Mouse (Mus musculus) liver, postnatal 0 days (tissue): ENCODE data around the gene Serpinb9f. TPM values are rescaled to one million over a fixed set of nuclear protein-coding genes. Genes with fewer than 3 reads are reported as not detected.
"Not testable (repeated sequence)": the region's sequence is repeated elsewhere in the genome, so short reads cannot be mapped to it uniquely, and the experiment has no call there.

Experiments
- ATAC-seq: fragments of 200-750 bp; cut with Nextera tagmentation; 2 replicates; pipeline ENCODE4 v1.8.0; 2017; ENCODE audit warnings: mild to moderate bottlenecking, moderate library complexity
- DNase-seq: peaks from one replicate; pipeline ENCODE4 v3.0.0-alpha.2; 2016
- H3K27ac ChIP-seq: fragments of 300-500 bp; sonication (generic); 2 replicates; pipeline ENCODE4 v1.5.1; 2014; ENCODE audit warnings: antibody characterized with exemption, moderate library complexity, mild to moderate bottlenecking, low read depth
- H3K27me3 ChIP-seq: fragments of 300-500 bp; sonication (generic); 2 replicates; pipeline ENCODE4 v1.6.1; 2014; ENCODE audit warnings: low read length, control low read depth, mixed read lengths; ENCODE audit not compliant: insufficient read depth
- H3K36me3 ChIP-seq: fragments of 300-500 bp; sonication (generic); replicated peaks from 2 replicates; pipeline ENCODE4 v1.6.1; 2014; ENCODE audit warnings: mild to moderate bottlenecking, control low read depth, low read length, moderate library complexity, mixed read lengths; ENCODE audit not compliant: insufficient read depth
- H3K4me1 ChIP-seq: fragments of 300-500 bp; sonication (generic); 2 replicates; pipeline ENCODE4 v1.6.1; 2014; ENCODE audit warnings: antibody characterized with exemption, mild to moderate bottlenecking, control low read depth; ENCODE audit not compliant: insufficient read depth
- H3K4me2 ChIP-seq: fragments of 300-500 bp; sonication (generic); 2 replicates; pipeline ENCODE4 v1.6.1; 2014; ENCODE audit warnings: low read depth, mild to moderate bottlenecking, low read length, moderate library complexity, mixed read lengths
- H3K4me3 ChIP-seq: fragments of 300-500 bp; sonication (generic); 2 replicates; pipeline ENCODE4 v1.5.1; 2014; ENCODE audit warnings: low read depth, low read length
- H3K9ac ChIP-seq: fragments of 300-500 bp; sonication (generic); replicated peaks from 2 replicates; pipeline ENCODE4 v1.6.1; 2014; ENCODE audit warnings: mild to moderate bottlenecking, moderate library complexity
- H3K9me3 ChIP-seq: fragments of 300-500 bp; sonication (generic); 2 replicates; pipeline ENCODE4 v1.6.1; 2016; ENCODE audit warnings: mild to moderate bottlenecking, control low read depth, low read length, mixed read lengths
- WGBS: fragments of 180-500 bp; shearing (Covaris S2); extraction: QIAGEN DNeasy Blood & Tissue Kit; methylation state at CpG from one replicate; pipeline ENCODE4 v1.1.7; 2014; ENCODE audit not compliant: insufficient replicate concordance; 5-methylcytosine and 5-hydroxymethylcytosine counted together
- polyA plus RNA-seq: library from polyadenylated mRNA; unstranded; fragments of >200 nt; fragmentation: Nextera tagmentation; extraction: Ambion mirVana; gene quantifications from 2 replicates; pipeline ENCODE4 v1.2.1, GENCODE M21; 2015

The Serpinb9f gene
- polyA plus RNA-seq: not detected in 2 replicates

GRCm38 (mm10) chr13:33323777-33324176, at the start of gene Serpinb9f:
Gene Serpinb9f (plus strand): TSS chr13:33324077.
- not testable (repeated sequence) for H3K4me1 ChIP-seq, ATAC-seq, H3K27me3 ChIP-seq, H3K36me3 ChIP-seq, H3K27ac ChIP-seq, H3K9ac ChIP-seq, H3K9me3 ChIP-seq, H3K4me2 ChIP-seq, H3K4me3 ChIP-seq, DNase-seq
- 69% methylated on average over 3 of the region's 3 CpGs for WGBS

DNA sequence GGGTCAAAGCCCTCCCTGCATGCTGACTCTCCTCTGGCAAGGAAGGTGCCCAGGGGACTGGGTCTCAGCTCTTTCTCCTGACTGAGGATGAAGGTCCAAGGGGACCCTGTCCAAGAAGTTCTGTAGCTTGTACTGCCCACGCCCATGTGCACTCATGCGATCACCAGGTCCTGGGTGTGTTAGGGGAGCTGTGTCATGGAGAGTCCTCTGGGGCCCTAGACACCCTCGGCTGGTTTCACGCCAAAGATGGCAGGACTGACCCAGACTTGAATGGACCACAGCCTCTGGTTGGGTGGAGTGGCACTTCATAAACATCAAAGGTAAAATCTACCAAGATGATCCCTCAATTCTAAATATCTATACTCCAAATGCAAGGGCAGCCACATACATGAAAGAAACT, 15.2 kb upstream of the Serpinb9f start:
- not testable (repeated sequence) for DNase-seq, H3K27me3 ChIP-seq
- WGBS: 69% methylated on average over 4 of the region's 4 CpGs

DNA sequence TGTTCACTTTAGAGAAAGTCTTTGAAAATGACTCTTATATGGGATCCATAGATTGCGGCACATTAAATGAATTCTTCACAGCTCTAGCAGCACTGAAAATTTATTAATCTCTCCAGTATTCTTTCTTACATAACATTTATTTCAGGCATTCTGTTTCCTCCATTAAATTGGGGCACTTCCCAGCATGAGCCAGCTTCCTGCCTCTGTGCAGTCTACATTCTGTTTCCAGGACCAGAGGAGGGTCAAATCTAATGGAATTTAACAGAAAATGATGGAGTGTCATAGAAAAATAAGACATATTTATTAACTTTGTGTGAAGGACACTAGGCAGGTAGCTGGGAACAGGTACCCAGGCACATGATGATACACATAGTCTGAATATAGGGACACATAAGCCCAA, 32.8 kb downstream of the Serpinb9f start:
- WGBS: 100% methylated on average over 1 of the region's 1 CpGs
- not testable (repeated sequence) for H3K27me3 ChIP-seq, H3K9me3 ChIP-seq, H3K4me1 ChIP-seq, ATAC-seq, DNase-seq, H3K4me3 ChIP-seq, H3K9ac ChIP-seq, H3K27ac ChIP-seq, H3K36me3 ChIP-seq, H3K4me2 ChIP-seq

More for the DNA sequence above, 15.2 kb upstream of the Serpinb9f start:
- H3K4me1 ChIP-seq, ATAC-seq, H3K9me3 ChIP-seq, H3K4me2 ChIP-seq, H3K9ac ChIP-seq, H3K4me3 ChIP-seq, H3K27ac ChIP-seq, H3K36me3 ChIP-seq: not testable (repeated sequence)

Other genes starting within 250 kb of the Serpinb9f start
- not detected in 2 replicates for gene Serpinb1b, start 245.5 kb upstream of the Serpinb9f start, polyA plus RNA-seq
- gene Serpinb9c, start 164.3 kb upstream of the Serpinb9f start, polyA plus RNA-seq: not detected in 2 replicates
- gene Serpinb9d, start 131.1 kb upstream of the Serpinb9f start, polyA plus RNA-seq: not detected in 2 replicates
- gene Serpinb9e, start 74.5 kb upstream of the Serpinb9f start, polyA plus RNA-seq: not detected in 2 replicates
- not detected in 2 replicates for gene Gm11397, start 71.7 kb downstream of the Serpinb9f start, polyA plus RNA-seq
- not detected in 2 replicates for gene Serpinb9g, start 160.7 kb downstream of the Serpinb9f start, polyA plus RNA-seq